Mouse (Mus musculus) heart, postnatal 0 days (tissue): ENCODE data around the gene Rbfox2.

Experiments
- CTCF ChIP-seq: IDR thresholded peaks from 2 replicates; pipeline ENCODE4 v1.5.1; 2016; ENCODE audit warnings: antibody characterized with exemption, control low read depth, low read depth
- EP300 ChIP-seq: IDR thresholded peaks from 2 replicates; pipeline ENCODE4 v1.6.1; 2016; ENCODE audit warnings: antibody characterized with exemption, low read depth

DNA sequence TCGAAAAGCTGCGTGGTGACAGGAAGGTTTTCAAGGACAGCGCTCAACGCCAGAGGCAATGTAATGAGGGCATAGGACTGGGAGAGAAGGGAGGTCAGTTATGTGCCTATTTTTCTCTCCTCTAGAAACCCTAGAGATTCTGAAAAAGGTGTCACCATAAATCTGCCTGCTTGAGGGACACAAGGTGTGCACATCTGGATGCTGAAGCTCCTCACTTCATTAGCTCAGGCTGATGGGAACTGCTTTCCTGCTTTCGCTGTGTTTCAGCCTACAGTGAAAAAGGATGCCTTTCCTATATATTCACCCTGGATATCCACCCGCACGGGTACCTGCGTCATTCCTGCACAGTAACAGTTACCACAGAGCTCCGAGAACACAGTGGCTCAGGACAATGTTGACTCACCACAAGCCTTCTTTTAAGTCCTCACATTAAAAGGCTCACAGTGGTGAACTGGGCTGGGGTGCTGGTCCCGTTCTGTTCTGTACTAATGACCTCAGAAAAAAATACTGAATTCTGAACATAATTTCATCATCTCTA is 152.5 kb downstream of the Rbfox2 start:
- no peak for TF ChIP-seq CTCF
- no peak for TF ChIP-seq EP300
